ENCODE assay signal across 28 mouse cellular contexts in the genomic region with DNA sequence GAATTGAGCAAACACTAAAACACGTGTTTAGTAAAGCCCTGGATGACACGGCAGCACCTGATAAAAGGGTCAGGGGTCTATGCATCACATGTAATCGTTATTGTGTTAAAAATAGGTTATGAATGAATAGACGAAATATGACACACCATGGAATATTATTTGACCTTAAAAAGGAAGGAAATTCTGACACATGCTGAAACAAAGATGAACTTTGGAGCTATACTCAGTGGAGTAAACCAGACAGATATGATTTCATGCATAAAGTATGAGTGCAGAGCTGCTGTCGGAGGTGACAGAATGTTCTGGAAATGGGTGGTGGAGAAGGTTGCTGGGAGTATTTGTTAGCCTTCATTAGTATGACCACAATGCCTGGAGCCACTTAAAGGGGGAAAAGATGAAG. TPM values are rescaled to one million over a fixed set of nuclear protein-coding genes. Genes with fewer than 3 reads are reported as not detected.
DNase-seq lines count a peak whose midpoint lies in the region; ATAC-seq and TF ChIP-seq lines count a peak whose summit lies in the region.
"Had no signal": no experiment of that assay in that cellular context is flagged by ENCODE, and none has a peak within 500 bp of the region (broad histone marks: within the 10 kb centered on the region; RNA-seq: fewer than 3 reads in every experiment).

No protein-coding gene starts in this region.

- DNase-seq in 3T3-L1 (ENCODE audit: low read depth, low spot score) (peak; percentile 50), NIH3T3 (ENCODE audit: low read depth) (peak; percentile 47)
- no peak for DNase-seq in adrenal gland, postnatal 4 days (ENCODE audit: low spot score in 2 of 2)
- no peak for DNase-seq in thymus, adult 18-20 months
- DNase-seq: adrenal gland, adult 2 months; cerebellum, adult 11-12 months; cerebellum, adult 8-10 months; cerebellum, postnatal 10 days; cerebellum, postnatal 36 days; embryo, embryonic 11 days; gastrocnemius, postnatal 25 days; heart, adult 18-20 months; heart, postnatal 10 days had no signal

- 47% methylated on average over 5 of the region's 5 CpGs for WGBS in intestine, postnatal 0 days
- 59% methylated on average over 5 of the region's 5 CpGs for WGBS in intestine, embryonic 16.5 days

- ATAC-seq in intestine, postnatal 0 days, result peak; percentile 76
- no peak; the same call in 1 of the 2 replicates for ATAC-seq in intestine, embryonic 16.5 days
- ATAC-seq: CD4-positive, CD25-positive, alpha-beta regulatory T cell, adult 4 months; forebrain, embryonic 15.5 days; hindbrain, embryonic 16.5 days; intestine, embryonic 15.5 days; Patski had no signal

- H3K4me2 ChIP-seq in intestine, postnatal 0 days (replicated peaks; ENCODE audit: low read depth), result no peak overlapping the region
- no peak overlapping the region for H3K4me2 ChIP-seq in intestine, embryonic 16.5 days (ENCODE audit: low read depth, low read length)
- H3K4me2 ChIP-seq: embryonic facial prominence, embryonic 13.5 days; forebrain, embryonic 15.5 days; heart, embryonic 12.5 days; heart, embryonic 15.5 days; hindbrain, embryonic 13.5 days; intestine, embryonic 15.5 days had no signal

- no peaks in the 10 kb centered on the region for H3K36me3 ChIP-seq in intestine, postnatal 0 days (ENCODE audit: control insufficient read depth, insufficient read depth)
- no peaks in the 10 kb centered on the region for H3K36me3 ChIP-seq in intestine, embryonic 16.5 days (ENCODE audit: control insufficient read depth, insufficient read depth, low read length)
- H3K36me3 ChIP-seq: embryonic facial prominence, embryonic 10.5 days; embryonic facial prominence, embryonic 13.5 days; forebrain, embryonic 10.5 days; forebrain, embryonic 15.5 days; heart, embryonic 12.5 days; heart, embryonic 15.5 days; hindbrain, embryonic 10.5 days; hindbrain, embryonic 13.5 days; intestine, embryonic 15.5 days had no signal

- no peak overlapping the region for H3K27ac ChIP-seq in intestine, postnatal 0 days (ENCODE audit: low read depth, low read length)
- no peak overlapping the region for H3K27ac ChIP-seq in intestine, embryonic 16.5 days (ENCODE audit: low read length)
- H3K27ac ChIP-seq: embryonic facial prominence, embryonic 10.5 days; embryonic facial prominence, embryonic 13.5 days; forebrain, embryonic 10.5 days; forebrain, embryonic 15.5 days; heart, embryonic 15.5 days; hindbrain, embryonic 10.5 days; hindbrain, embryonic 13.5 days; intestine, embryonic 15.5 days had no signal

- no peaks in the 10 kb centered on the region for H3K4me1 ChIP-seq in intestine, postnatal 0 days (replicated peaks; ENCODE audit: control insufficient read depth, insufficient read depth, low read length)
- H3K4me1 ChIP-seq in intestine, embryonic 16.5 days (ENCODE audit: control insufficient read depth, insufficient read depth, low read length), result peaks cover 7% of the 10 kb centered on the region

- H3K27me3 ChIP-seq in intestine, postnatal 0 days (replicated peaks; ENCODE audit: control insufficient read depth, insufficient read depth, low read length), result no peaks in the 10 kb centered on the region
- no peaks in the 10 kb centered on the region for H3K27me3 ChIP-seq in intestine, embryonic 16.5 days (replicated peaks; ENCODE audit: control insufficient read depth, insufficient read depth, low read length)
- H3K27me3 ChIP-seq: forebrain, embryonic 15.5 days; heart, embryonic 15.5 days; intestine, embryonic 15.5 days; Patski had no signal

- no peak overlapping the region for H3K9ac ChIP-seq in intestine, postnatal 0 days (ENCODE audit: low read depth, low read length)
- H3K9ac ChIP-seq in intestine, embryonic 16.5 days (ENCODE audit: low read depth, low read length), result no peak overlapping the region
- H3K9ac ChIP-seq: embryonic facial prominence, embryonic 13.5 days; forebrain, embryonic 15.5 days; heart, embryonic 12.5 days; heart, embryonic 15.5 days; hindbrain, embryonic 13.5 days; intestine, embryonic 15.5 days had no signal

- TF ChIP-seq CTCF in intestine, postnatal 0 days (IDR thresholded peaks at IDR 0.05; ENCODE audit: low read depth), result no peak

- no peaks in the 10 kb centered on the region for H3K9me3 ChIP-seq in intestine, postnatal 0 days (ENCODE audit: control insufficient read depth)
- H3K9me3 ChIP-seq in intestine, embryonic 16.5 days (ENCODE audit: control insufficient read depth, low read length), result no peaks in the 10 kb centered on the region
- H3K9me3 ChIP-seq: embryonic facial prominence, embryonic 10.5 days; embryonic facial prominence, embryonic 13.5 days; forebrain, embryonic 10.5 days; forebrain, embryonic 15.5 days; heart, embryonic 12.5 days; heart, embryonic 15.5 days; hindbrain, embryonic 10.5 days; hindbrain, embryonic 13.5 days; intestine, embryonic 15.5 days had no signal

- no peak overlapping the region for H3K4me3 ChIP-seq in intestine, postnatal 0 days (ENCODE audit: low read depth, low read length)
- H3K4me3 ChIP-seq in intestine, embryonic 16.5 days (ENCODE audit: low read length), result no peak overlapping the region
- H3K4me3 ChIP-seq: embryonic facial prominence, embryonic 10.5 days; embryonic facial prominence, embryonic 13.5 days; forebrain, embryonic 10.5 days; forebrain, embryonic 15.5 days; heart, embryonic 12.5 days; heart, embryonic 15.5 days; hindbrain, embryonic 10.5 days; hindbrain, embryonic 13.5 days; intestine, embryonic 15.5 days had no signal

RNA-seq across cellular contexts. Expression of gene Eif2b2, which starts 15.6 kb away (rescaled TPM):
- polyA plus RNA-seq in intestine, postnatal 0 days (2015; fragmentation: Nextera tagmentation; extraction: Ambion mirVana), result 44.5 and 44.9 TPM in 2 replicates
- 67.6 and 74.8 TPM in 2 replicates for polyA plus RNA-seq in intestine, embryonic 16.5 days (2015; fragmentation: Nextera tagmentation; extraction: Ambion mirVana)
- total RNA-seq in adrenal gland, postnatal 4 days (2021), result 10 to 100 TPM; 84.2 to 89.1 TPM

RNA-seq across cellular contexts. Expression of gene Pgf, which starts 26.1 kb away (rescaled TPM):
- polyA plus RNA-seq in intestine, postnatal 0 days (2015; fragmentation: Nextera tagmentation; extraction: Ambion mirVana), result 3.9 and 4.2 TPM in 2 replicates
- polyA plus RNA-seq in intestine, embryonic 16.5 days (2015; fragmentation: Nextera tagmentation; extraction: Ambion mirVana), result 12.4 and 14.0 TPM in 2 replicates
- 1 to 10 TPM; 3.2 to 4.3 TPM for total RNA-seq in adrenal gland, postnatal 4 days (2021)
- total RNA-seq: MEL had no signal
- polyA plus RNA-seq: CD4-positive, CD25-positive, alpha-beta regulatory T cell, adult 4 months had no signal

RNA-seq across cellular contexts. Expression of gene Rps6kl1, which starts 52.6 kb away (rescaled TPM):
- polyA plus RNA-seq in intestine, postnatal 0 days (2015; fragmentation: Nextera tagmentation; extraction: Ambion mirVana), result 1.3 and 1.9 TPM in 2 replicates
- polyA plus RNA-seq in intestine, embryonic 16.5 days (2015; fragmentation: Nextera tagmentation; extraction: Ambion mirVana), result 2.4 TPM in 2 replicates
- 1 to 10 TPM; 3.6 to 3.9 TPM for total RNA-seq in adrenal gland, postnatal 4 days (2021)

Comparison
In these comparisons a context has a peak if more than half of its experiments do, and no peak if none do; other contexts are left out.
1. DNase-seq: peak in 3T3-L1 (single experiment) and NIH3T3 (single experiment); none in adrenal gland, postnatal 4 days (0 of 2) and thymus, adult 18-20 months (0 of 2).